Mouse (Mus musculus) spleen, postnatal 4 days (tissue): Measurements from ENCODE around the gene Vrk3.

Experiments
- DNase-seq, 2 experiments: peaks; one replicate each; pipeline ENCODE4 v3.0.0; 2022; ENCODE audit warnings: low spot score in 2 of 2

The Vrk3 gene

DNA sequence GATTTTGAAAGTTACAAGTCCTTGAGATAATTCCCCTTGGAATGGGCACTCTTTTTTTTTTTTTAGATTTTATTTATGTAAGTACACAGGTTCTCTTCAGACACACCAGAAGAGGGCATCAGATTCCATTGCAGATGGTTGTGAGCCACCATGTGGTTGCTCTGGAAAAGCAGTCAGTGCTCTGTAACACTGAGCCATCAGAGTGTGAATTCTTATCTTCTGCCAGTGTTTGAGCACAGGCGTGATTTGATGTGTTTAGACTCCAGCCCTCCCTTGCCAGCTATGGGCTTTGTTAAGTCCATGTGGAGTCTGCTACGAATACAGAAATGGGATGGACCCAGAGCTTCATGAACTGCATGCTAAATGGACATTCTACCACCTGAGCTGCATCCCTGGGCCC, 70.0 kb downstream of the Vrk3 start:
- peak; percentile 10 to 52 for DNase-seq

DNA sequence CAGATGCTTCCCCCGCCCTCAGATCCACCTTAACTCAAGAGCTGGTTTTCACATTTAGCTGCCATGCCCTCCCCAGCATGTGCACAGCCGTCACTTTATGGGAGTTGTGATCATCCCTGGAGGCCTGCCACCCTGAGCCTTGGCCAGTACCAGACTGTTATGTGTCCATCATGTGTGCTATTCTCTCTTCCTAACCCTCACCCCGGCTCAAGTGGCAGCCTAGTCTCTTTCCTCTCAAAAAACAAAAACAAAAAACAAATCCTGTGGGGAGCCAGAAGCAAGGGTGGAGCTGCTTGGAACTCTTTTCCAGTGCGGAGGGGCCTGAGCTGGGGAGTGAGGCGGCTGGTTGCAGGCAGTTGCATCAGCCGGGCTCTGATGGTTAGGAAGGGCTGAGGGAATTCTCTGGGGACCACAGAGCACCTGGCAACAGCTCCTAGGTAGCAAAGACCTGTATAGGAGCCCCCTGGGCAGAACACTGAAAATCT, 70.6 kb downstream of the Vrk3 start:
- DNase-seq, result peak; percentile 42 to 67

DNA sequence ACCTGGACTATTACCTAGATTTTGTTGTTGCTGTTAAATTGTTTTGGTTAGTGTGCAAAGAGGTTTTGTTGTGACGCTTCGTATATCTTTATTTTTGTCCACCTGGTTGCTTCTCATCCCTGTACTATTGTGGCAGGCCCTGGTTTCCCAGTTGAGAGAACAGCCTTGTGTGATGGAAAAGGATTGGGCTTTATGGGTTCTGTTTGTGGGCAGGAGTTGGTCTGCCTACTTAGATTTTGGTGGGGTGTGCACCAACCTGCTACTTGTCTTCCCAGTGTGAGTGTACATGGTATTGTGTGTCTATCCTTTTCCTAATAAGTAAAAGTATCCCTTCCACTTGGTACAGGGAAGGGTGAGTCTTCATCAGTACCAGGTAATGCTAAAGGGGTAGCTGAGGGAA, 71.2 kb downstream of the Vrk3 start:
- DNase-seq, result peak in 1 of 2 experiments; percentile 3

DNA sequence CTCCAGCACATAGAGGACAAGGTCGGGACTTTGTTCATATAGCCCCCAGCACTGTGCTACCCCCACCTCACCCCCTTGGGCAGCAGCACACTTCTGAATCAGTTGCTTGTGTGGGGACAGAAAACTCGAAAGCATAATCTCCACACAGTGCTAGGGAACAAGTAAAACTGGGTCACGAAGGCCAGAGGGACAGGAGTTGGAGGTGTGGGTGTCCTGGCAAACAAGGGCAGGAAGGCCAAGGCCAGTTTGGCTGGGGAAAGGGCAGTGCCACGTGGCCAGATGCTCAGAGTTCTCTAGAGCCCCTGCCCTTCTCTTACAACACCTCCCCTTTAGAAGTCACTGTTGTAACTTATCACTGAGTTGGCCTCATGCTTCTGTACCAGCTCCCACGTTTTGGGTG, 71.7 kb downstream of the Vrk3 start:
- peak; percentile 10 to 55 for DNase-seq

- peak; percentile 6 to 33 for DNase-seq
Observed at GRCm38 (mm10) chr7:44820525-44820924, 72.3 kb downstream of the Vrk3 start.

GRCm38 (mm10) chr7:44821666-44822448, 73.6 kb downstream of the Vrk3 start:
- peak; percentile 19 to 59 for DNase-seq

- DNase-seq, result peak in 1 of 2 experiments; percentile 57
Observed at GRCm38 (mm10) chr7:44823409-44823808, 75.2 kb downstream of the Vrk3 start.

- DNase-seq, result peak; percentile 79 to 91
Observed at GRCm38 (mm10) chr7:44824872-44825271, 76.7 kb downstream of the Vrk3 start.

DNA sequence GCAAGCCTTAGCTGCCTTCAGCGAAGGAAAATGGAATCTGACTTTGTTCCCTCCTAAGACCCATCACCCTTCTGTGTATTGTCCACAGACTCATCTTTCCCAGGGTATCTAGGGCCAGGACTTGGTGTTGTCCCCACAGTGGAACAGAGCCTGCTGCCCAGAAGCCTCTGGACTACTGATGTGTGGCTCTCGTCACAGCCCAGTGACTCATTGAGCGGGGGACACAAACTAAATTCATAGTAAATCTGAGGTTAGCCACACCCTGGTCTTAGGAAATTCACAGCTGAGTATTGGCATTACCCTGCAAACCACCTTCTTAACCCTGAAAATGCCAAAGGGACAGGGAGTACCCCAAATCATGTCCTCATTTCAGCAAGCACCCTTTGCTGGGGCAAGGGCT, 78.6 kb downstream of the Vrk3 start:
- no peak for DNase-seq
